Mouse (Mus musculus): ENCODE results near the gene Pou2f3. TPM values are rescaled to one million over a fixed set of nuclear protein-coding genes. Genes with fewer than 3 reads are reported as not detected.

The Pou2f3 gene
- polyA plus RNA-seq, 1 experiment from 2014 or later = not detected

DNA sequence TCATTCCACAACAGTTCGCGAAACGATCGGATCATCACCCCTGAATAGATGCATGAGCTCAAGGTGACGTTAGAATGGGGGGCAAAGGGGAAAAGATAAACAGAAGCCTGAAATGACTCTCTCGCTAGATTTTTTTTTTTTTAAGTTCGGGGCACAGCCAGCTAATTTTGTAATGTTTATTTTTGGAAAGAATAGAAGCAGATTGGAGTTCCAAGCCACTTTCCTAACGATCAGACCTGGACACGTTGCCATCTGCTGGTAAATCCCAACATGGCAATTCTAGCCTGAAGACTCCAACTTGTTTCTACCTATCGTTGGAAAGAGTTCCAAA lies 103.0 kb downstream of the Pou2f3 start, which contains the start of gene Arhgef12:
Gene Arhgef12, minus strand, starts transcription at position 53 of the 331 bp plus-strand sequence.
- 46% methylated on average over 10 of the region's 10 CpGs for WGBS
- H3K9me3 ChIP-seq (ENCODE audit: control insufficient read depth, low read length) = no peaks in the 10 kb centered on the region
- ATAC-seq (ENCODE audit: insufficient read depth, low FRiP score, low TSS enrichment) (no peak), DNase-seq (ENCODE audit: low spot score) (peak; percentile 26)
- H3K36me3 ChIP-seq (ENCODE audit: control insufficient read depth, insufficient read depth, low read length) = no peaks in the 10 kb centered on the region
- peak within 1 kb of the TSS; percentile 93 for H3K4me3 ChIP-seq (ENCODE audit: low read depth, low read length)
- peak within 1 kb of the TSS; percentile 85 for H3K27ac ChIP-seq (ENCODE audit: low read depth, low read length)
- H3K27me3 ChIP-seq (ENCODE audit: control insufficient read depth, insufficient read depth, low read length) = no peaks in the 10 kb centered on the region
- peak within 1 kb of the TSS; percentile 95 for H3K9ac ChIP-seq (ENCODE audit: low read length)
- H3K4me1 ChIP-seq (ENCODE audit: control insufficient read depth, insufficient read depth, low read length) = peaks cover 18% of the 10 kb centered on the region; the same call in 1 of the 2 replicates
- peak within 1 kb of the TSS; percentile 72 for H3K4me2 ChIP-seq (ENCODE audit: low read depth)

DNA sequence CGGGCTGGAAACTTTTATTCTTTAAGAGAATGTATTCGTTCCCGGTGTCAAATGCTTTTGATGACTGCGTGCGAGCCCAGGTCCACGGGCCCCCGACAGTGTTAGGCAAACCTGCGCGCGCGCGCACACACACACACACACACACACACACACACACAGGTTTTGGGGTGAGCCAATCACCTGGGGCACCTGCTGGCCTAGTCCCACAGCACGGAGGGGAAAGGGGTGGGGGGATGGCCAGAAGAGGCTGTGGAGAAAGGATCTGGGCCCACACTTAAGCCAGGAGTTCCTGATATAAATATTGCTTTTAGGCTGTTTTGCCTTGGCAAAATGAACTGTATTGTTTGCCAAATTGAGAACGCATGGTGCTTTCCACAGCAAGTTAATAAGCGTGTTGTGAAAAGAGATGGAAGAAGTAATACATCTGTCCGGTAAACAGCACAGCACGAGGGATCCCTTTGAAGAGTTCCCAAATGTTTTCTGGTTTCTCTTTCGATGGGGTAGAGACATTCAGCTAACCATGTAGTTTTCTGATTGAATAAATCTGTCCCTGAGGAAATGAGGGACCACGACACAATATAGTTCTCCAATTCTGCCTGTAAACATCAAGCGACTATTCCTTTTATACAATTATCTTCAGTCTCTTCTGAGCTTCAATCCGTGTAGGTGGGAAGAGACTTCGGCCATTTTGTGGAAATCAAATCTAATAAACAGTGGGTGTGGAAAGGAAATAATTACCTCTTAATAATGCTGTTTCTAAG lies 103.6 kb downstream of the Pou2f3 start:
- Histone ChIP-seq H3K36me3 (ENCODE audit: control insufficient read depth, insufficient read depth, low read length) (no peaks in the 10 kb centered on the region), H3K27ac (ENCODE audit: low read depth, low read length) (peak overlapping the region; percentile 85), H3K27me3 (ENCODE audit: control insufficient read depth, insufficient read depth, low read length) (no peaks in the 10 kb centered on the region), H3K4me3 (ENCODE audit: low read depth, low read length) (peak overlapping the region; percentile 93), H3K9me3 (ENCODE audit: control insufficient read depth, low read length) (no peaks in the 10 kb centered on the region), H3K4me1 (ENCODE audit: control insufficient read depth, insufficient read depth, low read length) (peaks cover 18% of the 10 kb centered on the region; the same call in 1 of the 2 replicates), H3K4me2 (ENCODE audit: low read depth) (peak overlapping the region; percentile 72), H3K9ac (ENCODE audit: low read length) (peak overlapping the region; percentile 95)
- peak; percentile 37; the same call in 1 of the 2 replicates for ATAC-seq (ENCODE audit: insufficient read depth, low FRiP score, low TSS enrichment)
- 28% methylated on average over 22 of the region's 22 CpGs for WGBS
- no peak for DNase-seq (ENCODE audit: low spot score)

DNA sequence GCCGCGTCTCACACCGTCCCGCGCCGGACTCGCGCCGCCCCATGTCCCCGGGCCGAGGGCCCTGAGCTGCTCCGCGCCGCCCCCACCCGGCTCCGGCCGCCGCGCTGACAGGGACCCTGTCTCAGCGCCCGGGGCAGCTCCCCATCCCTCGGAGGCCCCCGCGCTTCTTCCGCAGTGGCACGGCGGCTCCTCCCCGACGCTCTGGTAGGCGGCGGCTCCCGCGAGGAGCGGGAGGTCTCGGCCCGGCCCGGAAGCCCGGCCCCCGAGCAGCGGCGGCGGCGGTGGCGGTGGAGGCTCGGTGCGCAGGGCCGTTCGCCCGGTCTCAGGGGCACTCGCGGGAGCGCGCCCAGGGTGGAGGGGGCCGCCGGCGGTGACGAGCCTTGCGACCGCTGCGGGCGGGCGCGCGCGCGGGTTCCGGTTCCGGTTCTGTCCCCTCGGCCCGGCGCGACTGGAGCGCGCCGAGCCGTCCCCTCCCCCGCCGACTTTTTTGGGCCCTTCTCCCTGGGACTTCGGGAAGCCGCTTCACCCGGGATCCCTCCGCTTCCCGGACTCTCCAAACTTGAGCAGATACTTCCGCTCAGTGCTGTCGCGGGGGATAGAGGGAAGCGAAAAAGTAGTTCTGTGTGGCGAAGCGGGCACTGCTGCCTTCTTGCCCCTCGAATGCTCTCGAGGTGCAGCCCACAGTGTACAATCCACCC lies 104.4 kb downstream of the Pou2f3 start:
- DNase-seq (ENCODE audit: low spot score) (peak; percentile 92), ATAC-seq (ENCODE audit: insufficient read depth, low FRiP score, low TSS enrichment) (peak; percentile 83)
- Histone ChIP-seq H3K27ac (ENCODE audit: low read depth, low read length) (peak overlapping the region; percentile 85), H3K4me1 (ENCODE audit: control insufficient read depth, insufficient read depth, low read length) (peaks cover 18% of the 10 kb centered on the region; the same call in 1 of the 2 replicates), H3K4me2 (ENCODE audit: low read depth) (peak overlapping the region; percentile 72), H3K36me3 (ENCODE audit: control insufficient read depth, insufficient read depth, low read length) (no peaks in the 10 kb centered on the region), H3K4me3 (ENCODE audit: low read depth, low read length) (peak overlapping the region; percentile 93), H3K9me3 (ENCODE audit: control insufficient read depth, low read length) (no peaks in the 10 kb centered on the region), H3K27me3 (ENCODE audit: control insufficient read depth, insufficient read depth, low read length) (no peaks in the 10 kb centered on the region), H3K9ac (ENCODE audit: low read length) (peak overlapping the region; percentile 95)
- under 1% methylated on average over 77 of the region's 91 CpGs for WGBS

DNA sequence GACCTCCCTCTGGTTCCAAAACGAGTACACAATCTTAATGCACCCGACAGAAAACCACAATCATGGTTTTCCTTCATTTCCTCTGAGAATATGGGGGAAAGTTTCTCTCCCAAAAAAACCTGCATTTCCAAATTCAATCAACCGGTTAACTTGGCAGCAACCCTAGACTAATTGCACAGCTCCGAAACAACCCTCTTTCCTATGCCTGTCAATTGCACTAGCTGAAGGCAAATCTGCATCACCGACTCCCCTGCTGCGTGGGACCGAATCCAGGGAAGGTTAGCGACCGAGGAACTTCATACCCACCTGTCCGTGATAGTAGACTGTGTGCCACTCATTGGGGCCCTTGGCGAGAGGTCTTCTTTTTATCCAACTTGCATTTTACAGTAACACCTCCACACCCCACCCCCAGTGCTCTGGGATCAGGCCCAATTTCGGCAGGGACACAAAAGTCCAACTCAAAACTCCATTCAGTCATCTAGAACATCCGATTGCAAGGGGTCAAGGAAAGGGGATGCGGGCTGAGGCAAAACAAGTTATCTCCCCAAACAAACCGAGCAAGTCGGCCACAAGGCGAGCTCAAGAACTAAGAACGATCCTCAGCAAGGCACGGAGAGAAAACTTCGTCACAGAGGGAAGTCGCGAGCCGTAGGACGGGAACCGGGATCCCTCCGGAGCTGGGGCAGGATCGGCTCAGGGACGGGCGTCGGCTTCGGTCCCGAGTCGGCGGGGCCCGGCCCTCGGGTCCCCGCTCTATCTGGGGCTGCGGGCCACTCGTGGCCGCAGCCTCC lies 105.1 kb downstream of the Pou2f3 start:
- peak overlapping the region; percentile 95 for H3K9ac ChIP-seq (ENCODE audit: low read length)
- under 1% methylated on average over 40 of the region's 40 CpGs for WGBS

DNA sequence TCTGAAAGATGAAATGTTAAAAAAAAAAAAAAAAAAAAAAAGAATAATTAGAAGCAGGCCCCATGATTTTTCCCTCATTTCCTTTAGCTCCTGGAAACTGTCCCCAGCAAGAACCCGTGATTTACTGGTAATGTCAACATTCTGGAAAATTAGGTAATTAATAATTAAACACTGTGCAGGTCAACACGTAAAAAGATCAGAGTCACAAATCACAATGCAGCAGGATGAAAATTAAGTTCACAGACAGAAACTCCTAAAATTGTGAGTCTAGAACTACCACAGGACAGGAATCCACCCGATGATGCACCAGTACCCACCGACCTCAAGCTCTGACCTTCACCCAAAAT lies 105.7 kb downstream of the Pou2f3 start:
- 6% methylated on average over 4 of the region's 4 CpGs for WGBS
- Histone ChIP-seq H3K9ac (ENCODE audit: low read length) (no peak overlapping the region), H3K4me1 (ENCODE audit: control insufficient read depth, insufficient read depth, low read length) (peaks cover 18% of the 10 kb centered on the region; the same call in 1 of the 2 replicates), H3K27ac (ENCODE audit: low read depth, low read length) (no peak overlapping the region), H3K4me2 (ENCODE audit: low read depth) (peak overlapping the region; percentile 72), H3K9me3 (ENCODE audit: control insufficient read depth, low read length) (no peaks in the 10 kb centered on the region), H3K4me3 (ENCODE audit: low read depth, low read length) (peak overlapping the region; percentile 93), H3K27me3 (ENCODE audit: control insufficient read depth, insufficient read depth, low read length) (no peaks in the 10 kb centered on the region), H3K36me3 (ENCODE audit: control insufficient read depth, insufficient read depth, low read length) (no peaks in the 10 kb centered on the region)
- ATAC-seq (ENCODE audit: insufficient read depth, low FRiP score, low TSS enrichment) = no peak
- no peak for DNase-seq (ENCODE audit: low spot score)

More for the DNA sequence above, 105.1 kb downstream of the Pou2f3 start:
- peak overlapping the region; percentile 72 for H3K4me2 ChIP-seq (ENCODE audit: low read depth)
- ATAC-seq (ENCODE audit: insufficient read depth, low FRiP score, low TSS enrichment) = no peak
- peak overlapping the region; percentile 93 for H3K4me3 ChIP-seq (ENCODE audit: low read depth, low read length)
- peak overlapping the region; percentile 85 for H3K27ac ChIP-seq (ENCODE audit: low read depth, low read length)
- no peaks in the 10 kb centered on the region for H3K36me3 ChIP-seq (ENCODE audit: control insufficient read depth, insufficient read depth, low read length)
- no peaks in the 10 kb centered on the region for H3K9me3 ChIP-seq (ENCODE audit: control insufficient read depth, low read length)
- H3K4me1 ChIP-seq (ENCODE audit: control insufficient read depth, insufficient read depth, low read length) = peaks cover 18% of the 10 kb centered on the region; the same call in 1 of the 2 replicates
- no peaks in the 10 kb centered on the region for H3K27me3 ChIP-seq (ENCODE audit: control insufficient read depth, insufficient read depth, low read length)
- peak; percentile 43 for DNase-seq (ENCODE audit: low spot score)

DNA sequence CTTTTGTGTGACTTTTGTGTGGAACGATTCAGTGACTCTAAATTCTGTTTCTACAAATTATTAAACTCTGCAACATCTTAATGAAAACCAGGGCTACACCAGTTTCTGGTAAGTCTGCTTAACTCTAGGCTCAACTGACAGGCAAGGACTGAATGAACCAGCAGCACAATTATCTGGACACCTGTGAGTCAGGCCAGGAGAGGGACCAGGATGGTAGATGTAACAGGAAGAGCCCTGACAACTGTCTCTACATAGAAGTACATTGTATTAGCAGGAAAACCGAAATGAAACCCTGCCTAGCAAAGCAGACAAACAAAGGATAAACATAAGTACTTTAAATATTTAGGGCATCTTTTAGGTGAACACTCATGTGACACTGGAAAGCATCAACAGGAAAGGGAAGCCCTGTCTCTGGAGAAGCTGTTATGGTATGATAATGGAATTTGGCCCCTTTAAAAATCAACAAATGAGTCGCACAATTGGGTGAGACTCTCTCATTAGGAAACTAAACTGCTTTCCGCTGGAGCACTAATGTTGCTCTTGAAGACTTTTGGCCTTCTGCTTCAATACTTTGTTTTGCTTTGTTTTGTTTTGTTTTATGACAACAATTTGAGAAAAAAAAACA lies 106.4 kb downstream of the Pou2f3 start:
- WGBS = 44% methylated on average over 4 of the region's 4 CpGs
- peak overlapping the region; percentile 18; the same call in 1 of the 2 replicates for H3K9ac ChIP-seq (ENCODE audit: low read length)

DNA sequence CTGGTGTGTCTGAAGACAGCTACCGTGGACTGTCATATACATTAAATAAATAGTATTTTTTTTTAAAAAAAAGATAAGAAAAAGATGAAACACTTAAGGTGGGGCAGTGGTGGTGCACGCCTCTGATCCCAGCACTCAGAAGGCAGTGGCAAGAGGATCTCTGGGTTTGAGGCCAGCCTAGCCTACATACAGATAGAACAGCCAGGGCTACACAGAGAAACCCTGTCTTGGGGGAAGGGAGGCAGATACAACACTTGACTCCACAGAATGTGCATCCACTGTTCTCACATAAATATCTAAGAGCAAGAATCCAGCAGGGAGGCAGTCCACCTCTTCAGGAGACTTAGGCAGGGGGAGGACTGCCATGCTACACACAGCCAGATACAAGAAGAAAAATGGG lies 107.2 kb downstream of the Pou2f3 start:
- Histone ChIP-seq H3K4me1 (ENCODE audit: control insufficient read depth, insufficient read depth, low read length) (peaks cover 18% of the 10 kb centered on the region; the same call in 1 of the 2 replicates), H3K9ac (ENCODE audit: low read length) (no peak overlapping the region), H3K4me3 (ENCODE audit: low read depth, low read length) (no peak overlapping the region), H3K4me2 (ENCODE audit: low read depth) (peak overlapping the region; percentile 22), H3K27ac (ENCODE audit: low read depth, low read length) (no peak overlapping the region), H3K27me3 (ENCODE audit: control insufficient read depth, insufficient read depth, low read length) (no peaks in the 10 kb centered on the region), H3K9me3 (ENCODE audit: control insufficient read depth, low read length) (no peaks in the 10 kb centered on the region), H3K36me3 (ENCODE audit: control insufficient read depth, insufficient read depth, low read length) (no peaks in the 10 kb centered on the region)
- no peak for ATAC-seq (ENCODE audit: insufficient read depth, low FRiP score, low TSS enrichment)
- whole genome bisulfite sequencing = 90% methylated on average over 2 of the region's 2 CpGs
- no peak for DNase-seq (ENCODE audit: low spot score)

More for the DNA sequence above, 106.4 kb downstream of the Pou2f3 start:
- peak overlapping the region; percentile 72 for H3K4me2 ChIP-seq (ENCODE audit: low read depth)
- DNase-seq (ENCODE audit: low spot score) (no peak), ATAC-seq (ENCODE audit: insufficient read depth, low FRiP score, low TSS enrichment) (no peak)
- H3K36me3 ChIP-seq (ENCODE audit: control insufficient read depth, insufficient read depth, low read length) = no peaks in the 10 kb centered on the region
- no peaks in the 10 kb centered on the region for H3K9me3 ChIP-seq (ENCODE audit: control insufficient read depth, low read length)
- H3K4me3 ChIP-seq (ENCODE audit: low read depth, low read length) = peak overlapping the region; percentile 93
- no peaks in the 10 kb centered on the region for H3K27me3 ChIP-seq (ENCODE audit: control insufficient read depth, insufficient read depth, low read length)
- peaks cover 18% of the 10 kb centered on the region; the same call in 1 of the 2 replicates for H3K4me1 ChIP-seq (ENCODE audit: control insufficient read depth, insufficient read depth, low read length)
- H3K27ac ChIP-seq (ENCODE audit: low read depth, low read length) = no peak overlapping the region
